Mouse (Mus musculus) yolk sac, embryonic 10.5 days (tissue): ENCODE measurements around the gene Csdc2.
"Not testable (repeated sequence)": the region's sequence is repeated elsewhere in the genome, so short reads cannot be mapped to it uniquely, and the experiment has no call there.

Source experiments
- DNase-seq: peaks from one replicate; pipeline ENCODE4 v3.0.0-alpha.2; 2017; ENCODE audit warnings: low spot score

The Csdc2 gene

DNA sequence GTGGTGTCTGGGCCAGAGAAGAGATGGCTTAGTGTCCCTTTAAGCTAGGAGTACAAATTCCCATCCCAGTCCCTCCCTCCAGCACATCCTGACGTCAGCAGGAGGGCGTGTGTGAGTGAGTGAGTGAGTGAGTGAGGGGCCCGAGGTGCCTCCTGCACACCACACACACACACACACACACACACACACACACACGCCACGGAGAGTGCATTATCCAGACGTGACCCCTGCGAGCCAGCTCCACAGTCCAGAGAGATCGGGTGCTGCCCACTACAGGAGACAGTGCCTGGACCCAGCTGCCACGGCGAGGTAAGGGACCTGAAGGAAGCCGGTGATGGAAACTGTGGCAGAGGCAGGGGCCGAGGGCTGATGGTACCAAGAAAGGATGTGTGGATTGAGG lies at the start of gene Csdc2:
Gene Csdc2, plus strand, starts transcription at position 81 of the 400 bp plus-strand sequence.
- no peak for DNase-seq

DNA sequence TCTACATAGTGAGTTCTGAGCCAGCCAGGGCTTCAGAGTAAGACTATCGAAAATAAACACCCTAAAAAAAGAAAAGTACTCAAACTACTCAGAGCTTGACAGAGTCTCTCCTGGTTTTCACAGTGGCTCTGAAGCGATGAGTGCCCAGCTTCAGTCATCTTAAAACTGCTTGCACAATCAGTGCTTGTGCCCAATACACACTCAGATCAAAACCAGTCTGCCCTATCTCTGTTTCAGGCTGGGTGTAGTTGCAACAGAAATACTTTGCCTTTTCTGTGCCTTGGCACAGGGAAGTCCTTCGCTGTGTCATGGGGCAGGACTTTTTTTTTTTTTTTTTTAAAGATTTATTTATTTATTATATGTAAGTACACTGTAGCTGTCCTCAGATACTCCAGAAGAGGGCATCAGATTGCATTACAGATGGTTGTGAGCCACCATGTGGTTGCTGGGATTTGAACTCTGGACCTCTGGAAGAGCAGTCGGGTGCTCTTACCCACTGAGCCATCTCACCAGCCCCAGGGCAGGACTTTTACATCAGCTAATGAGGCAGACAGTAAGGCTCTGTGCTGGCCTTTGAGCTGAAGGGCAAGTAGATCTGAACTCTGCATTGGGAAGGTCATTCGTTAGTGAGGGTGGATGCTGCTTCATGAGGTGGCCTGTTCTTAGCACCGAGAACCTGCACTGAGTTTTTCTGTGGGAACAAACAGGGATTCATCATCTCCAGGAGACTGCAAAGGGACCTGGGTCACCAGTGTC lies 49.6 kb upstream of the Csdc2 start:
- no peak for DNase-seq

DNA sequence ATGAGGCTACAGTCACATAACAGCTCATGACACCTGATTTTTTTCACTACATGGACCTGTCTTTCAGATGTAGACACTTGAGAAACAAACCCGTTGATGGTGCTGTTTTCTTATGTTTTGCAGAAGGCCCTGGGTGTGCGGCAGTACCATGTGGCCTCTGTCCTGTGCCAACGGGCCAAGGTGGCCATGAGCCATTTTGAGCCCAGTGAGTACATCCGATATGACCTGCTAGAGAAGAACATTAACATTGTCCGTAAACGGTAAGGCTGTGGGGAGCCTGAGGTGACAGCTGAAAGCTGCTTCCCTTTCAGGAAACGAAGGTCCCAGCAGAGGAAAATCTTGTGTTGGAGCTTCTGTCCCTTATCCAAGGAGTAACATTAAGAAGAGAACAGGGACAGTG lies 47.4 kb upstream of the Csdc2 start:
- no peak for DNase-seq

DNA sequence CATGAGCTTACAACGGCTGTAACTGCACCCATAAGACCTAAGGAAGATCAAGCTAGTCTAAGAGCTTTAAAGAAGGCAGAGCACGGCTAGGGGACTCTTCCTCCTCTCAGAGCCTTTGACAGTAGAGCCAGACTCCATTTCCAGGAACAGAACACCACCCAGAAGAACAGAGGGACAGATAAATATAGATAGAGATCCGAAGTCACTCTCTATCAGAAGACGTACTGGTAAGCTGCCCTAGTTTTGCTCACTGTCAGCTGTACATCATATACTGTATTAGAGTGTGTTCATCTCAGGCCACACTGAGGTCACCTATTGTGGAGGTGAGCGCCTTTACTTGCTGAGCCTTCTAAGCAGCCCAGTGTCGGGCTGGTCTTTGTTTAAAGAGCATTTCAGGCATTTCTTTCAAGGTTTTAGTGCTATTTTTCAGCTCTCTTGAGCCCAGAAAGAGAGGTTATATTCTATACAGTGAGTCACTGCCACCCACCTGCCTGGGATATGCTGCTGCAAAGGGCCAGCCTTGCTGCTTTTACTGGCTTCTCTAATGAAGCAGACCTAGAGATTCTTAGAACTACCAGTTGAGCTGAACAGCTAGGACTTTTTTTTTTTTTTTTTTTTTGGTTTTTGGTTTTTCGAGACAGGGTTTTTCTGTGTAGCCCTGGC lies 45.3 kb upstream of the Csdc2 start:
- DNase-seq: no peak

DNA sequence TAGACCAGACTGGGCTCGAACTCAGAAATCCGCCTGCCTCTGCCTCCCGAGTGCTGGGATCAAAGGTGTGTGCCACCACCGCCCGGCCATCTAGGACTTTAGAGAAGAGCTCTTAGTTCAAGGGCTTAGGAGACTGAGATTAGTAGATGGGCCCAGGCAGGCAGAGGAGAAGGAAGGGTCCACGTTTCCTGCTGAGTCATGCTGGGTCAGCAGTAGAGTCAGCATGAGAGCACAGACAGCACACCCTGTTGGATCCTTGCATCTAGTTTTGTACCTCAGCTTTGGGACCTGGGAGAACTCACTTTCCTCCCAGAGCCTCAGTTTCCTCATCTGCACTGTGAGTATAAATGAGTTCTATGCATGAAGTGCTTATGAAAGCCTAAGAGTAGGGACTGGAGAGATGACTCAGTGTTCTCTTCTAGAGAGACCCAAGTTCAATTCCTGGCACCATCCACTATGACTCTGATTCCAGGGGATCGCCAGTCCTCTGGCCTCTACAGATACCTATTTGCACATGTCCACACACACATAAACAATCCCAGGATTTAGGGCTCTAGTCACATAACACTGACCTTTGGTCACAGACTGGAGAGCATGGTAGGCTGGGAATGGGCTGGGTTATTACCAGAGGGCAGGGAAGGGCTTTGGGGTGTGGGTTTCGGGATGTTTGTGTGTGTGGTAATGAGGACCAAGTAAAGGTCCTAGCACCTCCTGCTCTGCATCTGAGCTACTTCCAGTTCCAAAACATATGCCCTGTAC lies 44.6 kb upstream of the Csdc2 start:
- DNase-seq: peak; percentile 65

DNA sequence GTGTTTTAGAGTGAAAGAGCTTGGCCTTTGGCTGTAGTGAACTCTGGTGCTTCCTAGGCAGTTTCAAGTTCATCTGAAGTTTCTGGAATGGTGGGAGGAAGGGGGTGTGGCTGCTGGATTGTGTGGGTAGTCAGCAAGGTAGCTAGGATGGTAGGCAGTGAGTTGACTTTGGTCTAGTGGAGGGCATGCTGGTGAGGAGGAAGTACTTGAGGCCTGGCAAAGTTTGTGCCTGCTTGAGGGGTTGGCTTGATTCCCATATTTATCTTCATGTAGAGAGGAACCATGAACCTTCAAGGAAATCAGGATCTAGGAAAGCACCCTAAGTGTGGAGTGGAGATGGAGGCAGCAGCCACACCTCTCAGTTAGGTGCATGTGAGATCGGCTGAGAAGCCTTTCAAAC lies 42.6 kb upstream of the Csdc2 start:
- no peak for DNase-seq

DNA sequence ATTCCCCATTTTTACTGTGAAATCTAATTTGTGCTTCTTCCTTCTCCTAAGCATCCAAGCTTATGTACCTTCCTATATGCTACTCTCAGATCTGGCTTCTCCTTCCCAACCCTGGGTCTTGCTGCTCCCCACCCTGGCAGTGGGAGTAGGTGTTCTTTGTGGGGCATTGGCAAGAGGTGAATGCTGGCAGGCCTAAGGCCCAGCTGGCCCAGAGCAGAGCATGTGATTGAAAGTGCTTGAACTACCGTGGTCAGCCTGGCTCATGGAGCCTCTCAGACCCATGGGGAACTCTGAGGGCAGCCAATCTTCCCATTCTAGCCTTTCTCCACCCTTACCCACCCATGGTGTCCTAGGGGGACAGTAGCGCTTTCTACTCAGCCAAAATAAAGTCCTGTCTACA lies 40.2 kb upstream of the Csdc2 start:
- DNase-seq: no peak

DNA sequence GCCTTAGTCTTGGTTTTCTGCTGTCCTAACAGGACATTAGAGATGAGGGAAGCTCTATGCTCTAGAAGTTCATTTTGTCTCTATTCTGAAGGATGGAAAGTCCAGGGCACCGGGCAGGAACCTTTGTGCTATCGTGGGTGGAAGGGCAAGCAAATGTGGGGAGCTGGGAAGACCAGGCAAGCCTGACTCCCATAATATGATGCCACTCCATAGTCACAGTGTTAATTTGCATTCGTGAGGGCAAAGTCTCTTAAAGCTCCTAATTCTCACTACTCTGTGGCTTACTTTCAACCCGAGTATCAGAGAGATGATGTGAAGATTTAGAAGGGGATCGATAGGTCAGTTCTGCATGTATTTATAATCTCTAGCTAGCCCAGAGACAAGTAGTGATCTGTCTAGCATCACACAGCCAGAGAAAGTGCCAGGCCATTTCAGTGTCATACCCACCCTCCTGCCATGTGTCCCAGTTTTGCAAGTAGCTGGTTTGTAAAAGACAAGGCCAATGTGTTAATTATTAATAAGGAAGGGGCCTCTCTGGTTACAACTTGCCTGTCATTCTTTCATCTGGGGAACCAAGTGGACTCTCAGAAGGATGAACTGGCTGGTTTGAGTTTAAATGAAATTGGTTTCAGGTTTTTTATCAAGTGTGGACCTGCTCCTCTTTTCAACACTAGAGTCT lies 38.8 kb upstream of the Csdc2 start:
- peak; percentile 49 for DNase-seq

DNA sequence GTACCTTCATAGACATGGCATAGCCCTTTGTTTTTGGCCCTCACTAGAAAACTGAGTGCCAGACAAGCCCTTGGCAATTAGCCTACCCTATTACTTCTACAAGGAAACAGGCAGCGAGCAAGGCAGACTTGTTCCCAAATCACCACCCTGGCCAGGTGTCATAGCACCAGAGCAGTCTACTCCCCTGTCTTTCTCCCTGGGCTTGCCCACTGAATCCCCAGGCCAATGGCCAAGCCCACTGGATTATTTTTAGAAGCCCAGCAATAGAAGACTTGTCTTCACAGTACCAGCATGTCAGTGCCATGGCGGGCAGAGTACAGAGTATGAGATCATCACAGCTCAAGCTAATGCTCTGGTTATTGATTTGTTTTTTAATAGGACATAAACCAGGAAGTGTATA lies 37.8 kb upstream of the Csdc2 start:
- no peak for DNase-seq

DNA sequence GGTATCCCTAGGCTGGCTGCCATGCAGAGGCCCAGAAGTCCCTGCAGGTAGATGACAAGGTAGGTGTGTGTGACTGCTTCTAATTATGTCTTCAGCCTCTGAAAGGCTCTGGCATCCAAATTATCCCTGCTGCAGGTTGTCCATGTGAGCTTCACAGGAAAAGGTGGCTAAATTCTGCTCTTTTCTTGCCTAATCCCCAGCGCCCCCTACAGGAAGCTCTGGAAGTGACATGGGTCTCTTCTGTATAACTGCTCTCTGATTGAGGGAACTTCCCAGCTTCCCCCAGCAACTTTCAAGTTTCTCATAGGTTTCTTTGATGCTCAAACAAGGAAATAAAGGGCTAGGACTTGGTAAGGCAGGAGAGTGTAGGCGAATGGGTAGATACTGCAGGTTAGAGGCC lies 31.6 kb upstream of the Csdc2 start:
- DNase-seq: no peak

DNA sequence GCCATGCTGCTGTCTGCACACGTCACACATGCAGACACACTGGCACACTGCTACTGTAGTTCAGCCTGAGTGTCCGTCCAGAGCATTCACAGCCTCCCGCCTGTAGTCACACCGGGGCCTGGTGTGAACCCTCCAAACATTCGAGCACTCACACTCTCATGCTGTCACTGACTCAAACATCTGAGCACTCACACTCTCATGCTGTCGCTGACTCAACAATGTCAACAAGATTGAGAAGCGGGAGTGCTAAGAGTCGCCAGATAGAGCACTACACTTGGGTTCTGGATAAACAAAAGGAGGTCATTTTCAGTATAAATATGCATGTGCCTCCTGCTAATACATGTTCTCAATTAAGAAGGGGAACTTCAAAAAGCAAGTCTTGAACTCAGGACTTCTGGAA lies 28.6 kb upstream of the Csdc2 start:
- no peak for DNase-seq

DNA sequence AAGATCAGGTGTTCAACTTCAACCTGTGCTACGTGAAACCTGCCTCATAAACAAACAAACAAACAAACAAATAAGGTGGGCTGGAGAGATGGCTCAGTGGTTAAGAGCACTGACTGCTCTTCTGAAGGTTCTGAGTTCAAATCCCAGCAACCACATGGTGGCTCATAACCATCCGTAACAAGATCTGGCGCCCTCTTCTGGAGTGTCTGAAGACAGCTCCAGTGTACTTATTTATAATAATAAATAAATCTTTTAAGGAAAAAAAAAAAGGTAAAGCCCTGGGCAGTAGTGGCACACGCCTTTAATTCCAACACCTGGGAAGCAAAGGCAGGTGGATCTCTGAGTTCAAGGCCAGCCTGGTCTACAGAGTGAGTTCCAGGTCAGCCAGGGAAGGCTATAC lies 27.8 kb upstream of the Csdc2 start:
- DNase-seq: not testable (repeated sequence)

DNA sequence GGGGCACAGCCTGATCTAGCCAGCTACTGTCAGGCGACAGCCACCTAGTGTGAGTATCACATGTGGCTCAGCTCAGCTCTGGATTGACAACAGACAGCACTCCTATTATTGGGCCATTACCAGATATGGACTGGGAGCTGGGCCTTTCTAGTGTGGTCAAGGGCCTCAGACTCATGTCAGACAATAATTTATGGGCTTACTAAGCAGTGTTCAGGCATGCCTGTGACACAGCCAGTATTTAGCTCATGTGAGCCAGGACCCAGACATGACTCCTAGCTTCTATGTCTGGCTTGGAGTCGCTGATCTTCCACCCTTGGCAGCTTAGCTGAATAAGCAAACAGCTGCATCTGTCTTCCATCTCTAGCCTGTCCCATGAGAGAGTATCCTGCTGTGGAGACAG lies 24.1 kb upstream of the Csdc2 start:
- no peak for DNase-seq

DNA sequence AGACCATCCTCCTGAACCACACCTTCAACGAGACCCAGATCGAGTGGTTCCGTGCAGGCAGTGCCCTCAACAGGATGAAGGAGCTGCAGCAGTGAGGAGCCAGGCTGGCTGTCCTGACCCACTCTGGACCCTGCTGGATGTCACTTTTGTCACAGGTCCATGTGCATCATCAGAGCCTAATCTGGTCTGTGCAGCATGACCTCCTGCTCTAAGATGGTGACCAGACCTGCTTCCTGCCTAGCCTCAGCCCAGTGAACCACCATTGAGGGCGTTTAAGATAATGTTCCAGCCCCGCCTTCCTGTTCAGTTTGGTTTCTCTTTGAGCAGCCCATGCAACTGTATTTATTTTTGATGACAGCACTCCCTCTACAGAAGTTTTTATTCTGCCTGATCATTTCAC lies 21.9 kb upstream of the Csdc2 start:
- no peak for DNase-seq

DNA sequence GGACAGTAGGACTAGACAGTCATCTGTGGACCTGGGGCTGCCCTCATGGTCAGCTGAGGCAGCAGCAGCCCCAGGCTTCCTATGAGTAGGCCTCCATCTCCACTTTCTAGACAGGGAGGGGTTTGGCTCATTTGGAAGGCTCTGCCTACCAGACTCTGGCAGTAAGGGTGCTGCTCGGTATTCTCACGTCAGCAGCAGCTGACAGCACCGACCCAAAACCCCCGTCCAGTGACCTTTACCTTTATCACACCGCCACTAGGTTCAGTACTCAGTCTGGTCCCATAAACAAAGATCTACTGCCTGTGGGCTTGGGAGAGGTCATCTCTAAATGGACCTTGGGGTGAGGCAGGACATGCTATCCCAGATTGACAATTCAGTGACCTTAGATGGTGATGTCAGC lies 20.9 kb upstream of the Csdc2 start:
- no peak for DNase-seq

DNA sequence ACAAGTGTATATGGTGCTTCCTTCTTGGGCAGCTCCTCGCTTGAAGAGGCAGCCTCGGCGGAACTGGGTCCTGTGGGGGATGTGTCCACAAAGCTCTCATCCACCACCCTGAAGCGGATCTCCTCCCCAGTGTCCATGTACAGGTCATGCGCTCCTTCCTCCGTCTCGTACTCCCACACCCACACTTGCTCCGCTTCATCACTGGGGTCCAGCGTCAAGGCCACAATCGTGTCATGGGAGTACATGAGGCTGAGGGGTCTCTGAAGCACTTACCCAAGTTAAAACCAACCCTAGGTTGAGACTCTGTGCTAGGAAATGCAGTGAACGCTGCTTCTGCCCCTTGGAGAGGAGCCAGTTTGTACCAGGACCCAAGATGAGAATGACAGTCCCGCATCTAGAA lies 19.4 kb upstream of the Csdc2 start:
- no peak for DNase-seq

DNA sequence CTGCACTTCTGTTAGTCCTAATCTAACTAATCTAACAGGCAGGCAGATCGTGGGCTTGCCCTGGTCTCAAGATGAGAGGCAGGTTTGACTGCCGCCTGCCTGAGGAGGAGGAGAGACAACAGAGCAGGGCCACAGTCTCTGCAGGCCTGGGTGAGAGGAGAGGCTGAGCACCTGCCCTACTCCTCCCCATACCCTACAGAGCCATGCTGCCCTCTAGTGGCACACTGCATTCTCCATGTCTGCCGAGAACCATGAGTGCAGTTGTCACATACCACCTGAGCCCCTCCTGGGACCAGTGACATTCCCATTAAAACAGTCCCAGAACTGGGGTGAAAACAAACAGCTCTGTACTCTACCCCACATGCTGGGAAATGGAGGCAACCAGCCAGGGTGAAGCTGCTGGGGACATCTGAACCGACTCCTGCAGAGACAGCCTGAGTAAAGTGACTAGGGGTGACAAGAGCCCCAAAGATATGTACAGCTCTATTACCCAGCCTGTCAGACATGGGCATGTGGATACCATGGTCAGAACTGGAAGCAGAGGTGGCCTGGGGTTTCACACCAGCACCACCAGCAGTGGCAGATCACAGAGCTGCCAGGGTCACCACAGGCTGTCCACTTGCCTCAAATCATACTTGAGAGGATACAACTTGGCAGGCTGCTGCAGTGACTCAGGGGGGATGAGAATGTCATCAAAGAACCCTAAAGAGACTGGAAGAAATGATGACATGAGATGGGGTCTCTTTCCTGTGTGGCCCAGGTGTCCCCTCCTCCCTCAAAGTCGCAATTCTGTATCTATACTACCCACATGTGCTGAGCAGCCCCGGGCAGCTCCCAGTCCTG lies 18.7 kb upstream of the Csdc2 start:
- peak; percentile 53 for DNase-seq

DNA sequence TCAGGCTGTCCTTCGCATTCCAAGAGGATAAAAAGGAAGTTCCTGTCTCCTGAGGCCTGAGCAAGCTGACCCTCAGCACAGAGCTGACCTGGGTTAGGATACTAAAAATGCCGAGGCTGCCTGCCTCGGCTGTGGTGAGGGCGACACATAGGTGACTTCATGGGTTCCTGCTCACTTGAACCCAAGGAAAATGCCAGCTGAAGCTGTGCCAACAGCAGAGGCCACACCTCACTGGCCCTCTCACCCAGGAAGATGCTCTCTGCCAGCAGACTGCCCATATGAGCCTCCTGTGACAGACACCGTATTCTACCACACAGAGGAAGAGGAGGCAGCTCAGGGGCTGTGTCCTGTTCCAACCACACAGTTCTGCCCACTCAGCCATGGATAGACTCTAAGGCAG lies 17.5 kb upstream of the Csdc2 start:
- DNase-seq: no peak

DNA sequence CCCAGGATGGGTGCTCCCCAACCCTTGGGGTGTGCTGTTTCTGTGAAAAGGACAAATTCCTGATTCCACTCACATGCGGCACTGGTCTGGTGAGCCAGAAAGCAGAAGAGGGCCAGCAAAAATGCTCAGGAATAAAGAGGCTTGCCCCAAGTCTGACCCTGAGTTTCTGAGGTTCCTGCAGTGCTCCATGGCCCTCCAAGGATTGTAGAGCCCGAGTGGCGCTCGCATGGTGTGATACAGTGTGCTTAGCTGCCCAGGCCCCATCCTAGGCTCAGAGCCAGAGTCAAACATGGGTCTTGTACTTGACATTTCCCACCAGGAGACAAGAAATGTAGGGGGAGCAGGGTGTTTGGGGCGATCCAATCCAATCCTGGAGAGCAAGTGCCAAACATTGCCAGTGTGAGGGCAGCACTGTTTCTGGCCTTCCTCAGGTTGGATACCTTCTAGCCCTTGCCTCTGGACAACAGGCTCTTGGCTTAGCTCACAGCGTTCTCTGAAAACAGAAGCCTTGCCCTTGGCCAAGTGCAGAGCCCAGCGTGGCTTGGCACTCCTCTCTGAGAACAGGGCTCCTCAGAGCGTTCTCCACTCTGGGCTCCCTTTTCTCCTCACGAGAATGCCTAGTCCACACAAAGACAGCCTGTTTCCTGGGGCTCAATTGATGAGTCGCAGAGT lies 15.9 kb upstream of the Csdc2 start:
- DNase-seq: no peak

DNA sequence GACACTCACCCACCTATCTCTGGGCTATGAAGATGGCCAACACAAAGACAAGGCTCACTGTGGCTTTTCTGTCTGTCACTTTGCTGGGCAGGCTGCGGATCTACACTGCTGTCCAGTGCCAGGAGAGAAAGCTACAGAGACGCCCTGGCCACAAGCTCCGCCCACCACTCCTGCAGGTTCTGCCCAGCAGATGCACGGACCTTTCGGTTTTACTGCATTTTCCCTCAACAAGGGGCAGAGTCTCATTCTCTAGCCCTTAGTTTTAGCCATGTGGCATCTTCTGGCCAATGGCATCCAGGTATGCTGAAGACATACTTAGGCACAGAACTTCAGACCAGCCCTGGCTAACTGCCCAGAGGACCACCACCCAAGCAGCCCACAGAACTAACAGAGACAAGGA lies 15.3 kb upstream of the Csdc2 start:
- no peak for DNase-seq

DNA sequence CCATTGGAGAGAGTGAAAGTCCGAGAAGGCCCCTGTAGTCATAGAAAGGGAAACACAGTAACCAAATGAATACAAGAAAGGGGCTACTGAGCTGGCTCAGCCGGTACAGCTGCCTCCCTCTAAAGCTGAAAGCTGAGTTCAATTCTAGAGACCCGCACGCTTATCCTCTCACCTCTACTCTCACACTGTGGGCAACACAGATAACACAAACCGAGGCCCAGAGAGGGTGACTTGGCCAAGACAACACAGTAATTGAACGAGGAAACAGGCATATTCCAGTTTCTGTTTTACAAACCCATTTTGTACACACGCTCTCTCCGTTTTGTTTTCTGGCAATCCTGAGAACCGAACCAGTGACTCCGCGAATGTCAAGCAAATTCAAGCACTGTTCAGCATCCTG lies 11.6 kb upstream of the Csdc2 start:
- no peak for DNase-seq
